8 mouse cellular contexts compared by ENCODE assay signal in genomic region chr2:35270531-35270984, GRCm38 (mm10). TPM values are rescaled to one million over a fixed set of nuclear protein-coding genes. Genes with fewer than 3 reads are reported as not detected.
DNase-seq lines count a peak whose midpoint lies in the region; ATAC-seq and TF ChIP-seq lines count a peak whose summit lies in the region.

No protein-coding gene starts in this region.

- H3K27ac ChIP-seq in intestine, postnatal 0 days (ENCODE audit: low read depth, low read length) = no peak overlapping the region
- peak overlapping the region; percentile 80 for H3K27ac ChIP-seq in limb, embryonic 15.5 days
- H3K27ac ChIP-seq in midbrain, postnatal 0 days (ENCODE audit: low read depth, low read length) = no peak overlapping the region

- H3K4me2 ChIP-seq in intestine, postnatal 0 days (replicated peaks; ENCODE audit: low read depth) = no peak overlapping the region
- no peak overlapping the region; the same call in 1 of the 2 replicates for H3K4me2 ChIP-seq in limb, embryonic 15.5 days
- no peak overlapping the region for H3K4me2 ChIP-seq in midbrain, postnatal 0 days (ENCODE audit: low read depth, low read length, poor library complexity, severe bottlenecking)

- no peaks in the 10 kb centered on the region for H3K9me3 ChIP-seq in intestine, postnatal 0 days (ENCODE audit: control insufficient read depth)
- H3K9me3 ChIP-seq in limb, embryonic 15.5 days = no peaks in the 10 kb centered on the region
- H3K9me3 ChIP-seq in midbrain, postnatal 0 days (ENCODE audit: low read length) = no peaks in the 10 kb centered on the region

- peaks cover 19% of the 10 kb centered on the region; the same call in 1 of the 2 replicates for H3K4me1 ChIP-seq in intestine, postnatal 0 days (replicated peaks; ENCODE audit: control insufficient read depth, insufficient read depth, low read length)
- H3K4me1 ChIP-seq in limb, embryonic 15.5 days = peaks cover 85% of the 10 kb centered on the region
- no peaks in the 10 kb centered on the region for H3K4me1 ChIP-seq in midbrain, postnatal 0 days (ENCODE audit: insufficient read depth, low read length)

- H3K4me3 ChIP-seq in intestine, postnatal 0 days (ENCODE audit: low read depth, low read length) = no peak overlapping the region
- H3K4me3 ChIP-seq in limb, embryonic 15.5 days = no peak overlapping the region
- no peak overlapping the region for H3K4me3 ChIP-seq in midbrain, postnatal 0 days (ENCODE audit: low read depth, low read length)

- whole genome bisulfite sequencing in intestine, postnatal 0 days = 20% methylated on average over 10 of the region's 10 CpGs
- WGBS in limb, embryonic 15.5 days = 14% methylated on average over 10 of the region's 10 CpGs
- WGBS in midbrain, postnatal 0 days = 23% methylated on average over 10 of the region's 10 CpGs

- H3K36me3 ChIP-seq in intestine, postnatal 0 days (ENCODE audit: control insufficient read depth, insufficient read depth) = peaks cover 3% of the 10 kb centered on the region; the same call in 1 of the 2 replicates
- H3K36me3 ChIP-seq in limb, embryonic 15.5 days = no peaks in the 10 kb centered on the region
- no peaks in the 10 kb centered on the region for H3K36me3 ChIP-seq in midbrain, postnatal 0 days (ENCODE audit: insufficient read depth, low read length)

- peak; percentile 64 to 75 for DNase-seq in urinary bladder, postnatal 36 days (ENCODE audit: low spot score in 2 of 2)
- no peak for DNase-seq in urinary bladder, postnatal 25 days (ENCODE audit: low spot score)
- peak; percentile 64 for DNase-seq in gastrocnemius, postnatal 25 days
- DNase-seq in midbrain, postnatal 0 days (ENCODE audit: low spot score) = peak; percentile 70
- peak; percentile 69 for DNase-seq in thymus, postnatal 0 days (ENCODE audit: low spot score)

- H3K9ac ChIP-seq in intestine, postnatal 0 days (ENCODE audit: low read depth, low read length) = no peak overlapping the region
- H3K9ac ChIP-seq in limb, embryonic 15.5 days = no peak overlapping the region
- no peak overlapping the region for H3K9ac ChIP-seq in midbrain, postnatal 0 days (replicated peaks; ENCODE audit: low read length, poor library complexity, severe bottlenecking)

- peak; percentile 77 for ATAC-seq in common myeloid progenitor, adult 5-6 weeks (replicated peaks; ENCODE audit: low read depth, poor library complexity, severe bottlenecking)
- ATAC-seq in intestine, postnatal 0 days = no peak
- peak; percentile 52 for ATAC-seq in limb, embryonic 15.5 days (ENCODE audit: insufficient number of reproducible peaks, low FRiP score, low TSS enrichment, low read depth)
- no peak for ATAC-seq in midbrain, postnatal 0 days (ENCODE audit: low FRiP score)

- no peaks in the 10 kb centered on the region for H3K27me3 ChIP-seq in intestine, postnatal 0 days (replicated peaks; ENCODE audit: control insufficient read depth, insufficient read depth, low read length)
- H3K27me3 ChIP-seq in limb, embryonic 15.5 days = no peaks in the 10 kb centered on the region
- H3K27me3 ChIP-seq in midbrain, postnatal 0 days (ENCODE audit: insufficient read depth, low read length) = no peaks in the 10 kb centered on the region

- TF ChIP-seq CTCF in intestine, postnatal 0 days (IDR thresholded peaks at IDR 0.05; ENCODE audit: low read depth) = peak; percentile 89
- TF ChIP-seq CTCF in midbrain, postnatal 0 days (IDR thresholded peaks at IDR 0.05) = peak; percentile 86

RNA-seq across cellular contexts. Expression of gene Gsn, which starts 14.4 kb away (rescaled TPM):
- total RNA-seq in common myeloid progenitor, adult 5-6 weeks (2017) = 8.9 and 9.7 TPM in 2 replicates
- 100 to 1,000 TPM; 345 to 440 TPM for total RNA-seq in gastrocnemius, postnatal 25 days (2021)
- polyA plus RNA-seq in intestine, postnatal 0 days (2015; fragmentation: Nextera tagmentation; extraction: Ambion mirVana) = 129 and 138 TPM in 2 replicates
- 288 and 360 TPM in 2 replicates for polyA plus RNA-seq in limb, embryonic 15.5 days (2015; fragmentation: Nextera tagmentation; extraction: Ambion mirVana)
- total RNA-seq in midbrain, postnatal 0 days (2014; rRNA removed) = 23.4 and 39.1 TPM in 2 replicates
- polyA plus RNA-seq in midbrain, postnatal 0 days (2015; fragmentation: Nextera tagmentation; extraction: Ambion mirVana) = 26.2 and 28.5 TPM in 2 replicates
- 139 TPM in 2 replicates for polyA plus RNA-seq in thymus, postnatal 0 days (2015; fragmentation: Nextera tagmentation; extraction: Ambion mirVana)

Comparison
In these comparisons a context has a peak if more than half of its experiments do, and no peak if none do; other contexts are left out.
1. ATAC-seq: peak in common myeloid progenitor, adult 5-6 weeks (single experiment) and limb, embryonic 15.5 days (single experiment); none in intestine, postnatal 0 days (single experiment) and midbrain, postnatal 0 days (single experiment).